11 mouse cellular contexts compared by ENCODE assay signal in genomic region chr10:3891381-3892263, GRCm38 (mm10).
DNase-seq lines count a peak whose midpoint lies in the region; ATAC-seq lines count a peak whose summit lies in the region.
"Had no signal": no experiment of that assay in that cellular context is flagged by ENCODE, and none has a peak within 500 bp of the region (broad histone marks: within the 10 kb centered on the region; RNA-seq: fewer than 3 reads in every experiment).

No protein-coding gene starts in this region.

- H3K9ac ChIP-seq in heart, embryonic 12.5 days = no peak overlapping the region
- no peak overlapping the region for H3K9ac ChIP-seq in forebrain, embryonic 14.5 days (ENCODE audit: low read length)

- H3K36me3 ChIP-seq in heart, embryonic 12.5 days = no peaks in the 10 kb centered on the region
- no peaks in the 10 kb centered on the region for H3K36me3 ChIP-seq in forebrain, embryonic 14.5 days (ENCODE audit: control insufficient read depth, insufficient read depth, low read length)

- peaks cover 15% of the 10 kb centered on the region for H3K4me1 ChIP-seq in heart, embryonic 12.5 days (replicated peaks)
- peaks cover 5% of the 10 kb centered on the region; the same call in 1 of the 2 replicates for H3K4me1 ChIP-seq in forebrain, embryonic 14.5 days (ENCODE audit: control insufficient read depth, insufficient read depth, low read length)

- H3K4me2 ChIP-seq in heart, embryonic 12.5 days = no peak overlapping the region
- no peak overlapping the region for H3K4me2 ChIP-seq in forebrain, embryonic 14.5 days (ENCODE audit: low read length)

- WGBS in heart, embryonic 12.5 days = 47% methylated on average over 3 of the region's 3 CpGs
- 28% methylated on average over 3 of the region's 3 CpGs for WGBS in forebrain, embryonic 14.5 days

- no peak overlapping the region for H3K4me3 ChIP-seq in heart, embryonic 12.5 days
- H3K4me3 ChIP-seq in forebrain, embryonic 14.5 days (ENCODE audit: low read depth, low read length) = no peak overlapping the region
- H3K4me3 ChIP-seq: erythroblast, embryonic 14.5 days had no signal

- H3K27ac ChIP-seq in heart, embryonic 12.5 days (ENCODE audit: poor library complexity, severe bottlenecking) = peak overlapping the region; percentile 66
- H3K27ac ChIP-seq in forebrain, embryonic 14.5 days (ENCODE audit: low read depth, low read length) = peak overlapping the region; percentile 55; the same call in 1 of the 2 replicates

- DNase-seq in heart, adult 9 months (ENCODE audit: low spot score in 2 of 2) = no peak
- DNase-seq in Muller cell, postnatal 12 days (ENCODE audit: inconsistent ontology term) = peak; percentile 64
- peak; percentile 58 for DNase-seq in forebrain, embryonic 14.5 days (ENCODE audit: low spot score)
- peak; percentile 74 for DNase-seq in mesoderm, embryonic 11.5 days (ENCODE audit: low read depth, low spot score)
- no peak for DNase-seq in adipocyte (ENCODE audit: low spot score)
- no peak for DNase-seq in adrenal gland, postnatal 10 days
- no peak for DNase-seq in urinary bladder, postnatal 14 days (ENCODE audit: low spot score)
- DNase-seq: adrenal gland, postnatal 25 days; B cell, adult 2 months had no signal

- peak; percentile 64 for ATAC-seq in heart, embryonic 12.5 days (ENCODE audit: insufficient number of reproducible peaks, low FRiP score)
- ATAC-seq in forebrain, embryonic 14.5 days = peak; percentile 65; the same call in 1 of the 2 replicates

- H3K27me3 ChIP-seq in heart, embryonic 12.5 days (replicated peaks) = no peaks in the 10 kb centered on the region
- no peaks in the 10 kb centered on the region for H3K27me3 ChIP-seq in forebrain, embryonic 14.5 days (replicated peaks; ENCODE audit: control insufficient read depth, insufficient read depth, low read length)

- H3K9me3 ChIP-seq in heart, embryonic 12.5 days (replicated peaks) = no peaks in the 10 kb centered on the region
- no peaks in the 10 kb centered on the region for H3K9me3 ChIP-seq in forebrain, embryonic 14.5 days (replicated peaks; ENCODE audit: control insufficient read depth, low read length)

Comparison
In these comparisons a context has a peak if more than half of its experiments do, and no peak if none do; other contexts are left out.
1. DNase-seq: peak in Muller cell, postnatal 12 days (single experiment), forebrain, embryonic 14.5 days (single experiment) and mesoderm, embryonic 11.5 days (single experiment); none in heart, adult 9 months (0 of 2), adipocyte (single experiment), adrenal gland, postnatal 10 days (single experiment) and urinary bladder, postnatal 14 days (single experiment).